Mouse (Mus musculus) forebrain, embryonic 16.5 days (tissue): ENCODE data around the gene Ell. TPM values are rescaled to one million over a fixed set of nuclear protein-coding genes. Genes with fewer than 3 reads are reported as not detected.

Experiments used
- ATAC-seq: fragments of 200-750 bp; cut with Nextera tagmentation; 2 replicates; pipeline ENCODE4 v1.8.0; 2017; ENCODE audit warnings: mild to moderate bottlenecking, moderate library complexity
- H3K27ac ChIP-seq: fragments of 300-500 bp; sonication (generic); 2 replicates; pipeline ENCODE4 v1.5.1; 2014; ENCODE audit warnings: low read length, control low read depth
- H3K27me3 ChIP-seq: fragments of 300-500 bp; sonication (generic); replicated peaks from 2 replicates; pipeline ENCODE4 v1.6.1; 2014; ENCODE audit warnings: low read length; ENCODE audit not compliant: control insufficient read depth, insufficient read depth
- H3K36me3 ChIP-seq: fragments of 300-500 bp; sonication (generic); 2 replicates; pipeline ENCODE4 v1.6.1; 2014; ENCODE audit not compliant: control insufficient read depth, insufficient read depth
- H3K4me1 ChIP-seq: fragments of 300-500 bp; sonication (generic); replicated peaks from 2 replicates; pipeline ENCODE4 v1.6.1; 2014; ENCODE audit warnings: low read length; ENCODE audit not compliant: control insufficient read depth, insufficient read depth
- H3K4me2 ChIP-seq: fragments of 300-500 bp; sonication (generic); 2 replicates; pipeline ENCODE4 v1.6.1; 2014; ENCODE audit warnings: mild to moderate bottlenecking, low read length, control low read depth
- H3K4me3 ChIP-seq: fragments of 300-500 bp; sonication (generic); replicated peaks from 2 replicates; pipeline ENCODE4 v1.5.1; 2014; ENCODE audit warnings: mild to moderate bottlenecking, low read length, control low read depth
- H3K9ac ChIP-seq: fragments of 300-500 bp; sonication (generic); replicated peaks from 2 replicates; pipeline ENCODE4 v1.6.1; 2014; ENCODE audit warnings: low read depth, low read length, control low read depth
- H3K9me3 ChIP-seq: fragments of 300-500 bp; sonication (generic); 2 replicates; pipeline ENCODE4 v1.6.1; 2016; ENCODE audit warnings: low read length; ENCODE audit not compliant: control insufficient read depth
- WGBS: fragments of 180-500 bp; shearing (Covaris S2); extraction: QIAGEN DNeasy Blood & Tissue Kit; methylation state at CpG from one replicate; pipeline ENCODE4 v1.1.7; 2014; 5-methylcytosine and 5-hydroxymethylcytosine counted together
- polyA plus RNA-seq: library from polyadenylated mRNA; unstranded; fragments of >200 nt; fragmentation: Nextera tagmentation; extraction: Ambion mirVana; gene quantifications from 2 replicates; pipeline ENCODE4 v1.2.1, GENCODE M21; 2015

Gene Ell
- polyA plus RNA-seq, 1 experiment from 2014 or later = 18.9 TPM

- H3K4me2 ChIP-seq = peak overlapping the region; percentile 79
- under 1% methylated on average over 54 of the region's 54 CpGs for WGBS
- H3K27me3 ChIP-seq = peaks cover 5% of the 10 kb centered on the region; the same call in 1 of the 2 replicates
- H3K27ac ChIP-seq = peak overlapping the region; percentile 16; the same call in 1 of the 2 replicates
- peak; percentile 10; the same call in 1 of the 2 replicates for ATAC-seq
- H3K36me3 ChIP-seq = no peaks in the 10 kb centered on the region
- peak overlapping the region; percentile 39 for H3K4me3 ChIP-seq
- no peaks in the 10 kb centered on the region for H3K9me3 ChIP-seq
- peaks cover 48% of the 10 kb centered on the region for H3K4me1 ChIP-seq
- peak overlapping the region; percentile 46 for H3K9ac ChIP-seq
Measured at GRCm38 (mm10) chr8:70610796-70611771, 71.8 kb downstream of the Ell start.

- Histone ChIP-seq H3K4me2 (peak overlapping the region; percentile 79), H3K9me3 (no peaks in the 10 kb centered on the region), H3K36me3 (no peaks in the 10 kb centered on the region), H3K4me3 (peak overlapping the region; percentile 39), H3K4me1 (peaks cover 46% of the 10 kb centered on the region), H3K27me3 (peaks cover 5% of the 10 kb centered on the region; the same call in 1 of the 2 replicates), H3K9ac (no peak overlapping the region; the same call in 1 of the 2 replicates), H3K27ac (peak overlapping the region; percentile 16; the same call in 1 of the 2 replicates)
- no peak for ATAC-seq
- 0% methylated on average over 6 of the region's 6 CpGs for WGBS
Measured at GRCm38 (mm10) chr8:70611849-70612248, 72.6 kb downstream of the Ell start.

GRCm38 (mm10) chr8:70613763-70614162 lies 74.5 kb downstream of the Ell start:
- no peaks in the 10 kb centered on the region for H3K36me3 ChIP-seq
- no peak overlapping the region for H3K4me2 ChIP-seq
- WGBS = 5% methylated on average over 1 of the region's 1 CpGs
- H3K27me3 ChIP-seq = peaks cover 5% of the 10 kb centered on the region; the same call in 1 of the 2 replicates
- no peak overlapping the region for H3K9ac ChIP-seq
- peaks cover 29% of the 10 kb centered on the region for H3K4me1 ChIP-seq
- no peak overlapping the region for H3K27ac ChIP-seq
- no peaks in the 10 kb centered on the region for H3K9me3 ChIP-seq
- H3K4me3 ChIP-seq = no peak overlapping the region
- ATAC-seq = no peak

GRCm38 (mm10) chr8:70614469-70614868 lies 75.2 kb downstream of the Ell start:
- 71% methylated on average over 5 of the region's 5 CpGs for WGBS
- Histone ChIP-seq H3K27me3 (no peaks in the 10 kb centered on the region), H3K9ac (no peak overlapping the region), H3K9me3 (no peaks in the 10 kb centered on the region), H3K36me3 (no peaks in the 10 kb centered on the region), H3K4me2 (no peak overlapping the region), H3K4me1 (peaks cover 22% of the 10 kb centered on the region), H3K4me3 (no peak overlapping the region), H3K27ac (no peak overlapping the region)
- ATAC-seq = no peak

GRCm38 (mm10) chr8:70615281-70615680 lies 76.0 kb downstream of the Ell start:
- Histone ChIP-seq H3K9ac (no peak overlapping the region), H3K4me1 (peaks cover 14% of the 10 kb centered on the region), H3K27me3 (no peaks in the 10 kb centered on the region), H3K27ac (no peak overlapping the region), H3K4me2 (no peak overlapping the region), H3K4me3 (no peak overlapping the region), H3K36me3 (no peaks in the 10 kb centered on the region), H3K9me3 (no peaks in the 10 kb centered on the region)
- 87% methylated on average over 8 of the region's 8 CpGs for WGBS
- no peak for ATAC-seq

- Histone ChIP-seq H3K9me3 (no peaks in the 10 kb centered on the region), H3K4me3 (no peak within 1 kb of the TSS), H3K36me3 (no peaks in the 10 kb centered on the region), H3K9ac (no peak within 1 kb of the TSS), H3K27me3 (no peaks in the 10 kb centered on the region), H3K4me2 (no peak within 1 kb of the TSS), H3K27ac (no peak within 1 kb of the TSS), H3K4me1 (peaks cover 9% of the 10 kb centered on the region)
- WGBS = 83% methylated on average over 3 of the region's 3 CpGs
- no peak for ATAC-seq
Measured at GRCm38 (mm10) chr8:70615894-70616293, 76.6 kb downstream of the Ell start, which contains the start of gene Lrrc25. TSS of gene Lrrc25 (plus strand) at chr8:70616155.

GRCm38 (mm10) chr8:70616645-70617044 lies 77.4 kb downstream of the Ell start:
- Histone ChIP-seq H3K27ac (no peak overlapping the region), H3K4me1 (peaks cover 2% of the 10 kb centered on the region), H3K9me3 (no peaks in the 10 kb centered on the region), H3K4me2 (no peak overlapping the region), H3K9ac (no peak overlapping the region), H3K27me3 (no peaks in the 10 kb centered on the region), H3K4me3 (no peak overlapping the region), H3K36me3 (no peaks in the 10 kb centered on the region)
- WGBS = 63% methylated on average over 11 of the region's 11 CpGs
- no peak for ATAC-seq

GRCm38 (mm10) chr8:70617985-70618384 lies 78.7 kb downstream of the Ell start:
- no peak overlapping the region for H3K9ac ChIP-seq
- ATAC-seq = no peak
- 82% methylated on average over 11 of the region's 11 CpGs for WGBS

GRCm38 (mm10) chr8:70618888-70619334 lies 79.7 kb downstream of the Ell start:
- Histone ChIP-seq H3K9ac (no peak overlapping the region), H3K27ac (no peak overlapping the region), H3K27me3 (no peaks in the 10 kb centered on the region), H3K4me3 (no peak overlapping the region), H3K36me3 (no peaks in the 10 kb centered on the region), H3K4me1 (no peaks in the 10 kb centered on the region), H3K4me2 (no peak overlapping the region), H3K9me3 (no peaks in the 10 kb centered on the region)
- WGBS = 36% methylated on average over 9 of the region's 9 CpGs
- ATAC-seq = no peak

More at GRCm38 (mm10) chr8:70617985-70618384, 78.7 kb downstream of the Ell start:
- H3K4me1 ChIP-seq = no peaks in the 10 kb centered on the region
- H3K27ac ChIP-seq = no peak overlapping the region
- H3K4me2 ChIP-seq = no peak overlapping the region
- H3K27me3 ChIP-seq = no peaks in the 10 kb centered on the region
- no peak overlapping the region for H3K4me3 ChIP-seq
- no peaks in the 10 kb centered on the region for H3K36me3 ChIP-seq
- H3K9me3 ChIP-seq = no peaks in the 10 kb centered on the region
